Mouse (Mus musculus) ES-Bruce4 (cell line): Measurements from ENCODE around the gene Aldh3a2. TPM values are rescaled to one million over a fixed set of nuclear protein-coding genes. Genes with fewer than 3 reads are reported as not detected.
"Not testable (repeated sequence)": the region's sequence is repeated elsewhere in the genome, so short reads cannot be mapped to it uniquely, and the experiment has no call there.

Experiments
- H3K27ac ChIP-seq: 2 replicates; pipeline ENCODE4 v1.5.1; 2012; ENCODE audit warnings: low read length, inconsistent platforms; ENCODE audit not compliant: insufficient read depth
- H3K27me3 ChIP-seq: 2 replicates; pipeline ENCODE4 v1.6.1; 2012; ENCODE audit warnings: mild to moderate bottlenecking, low read length, inconsistent platforms; ENCODE audit not compliant: control insufficient read depth, poor library complexity, insufficient read depth, severe bottlenecking
- H3K36me3 ChIP-seq: 2 replicates; pipeline ENCODE4 v1.6.1; 2012; ENCODE audit warnings: inconsistent platforms, mild to moderate bottlenecking, low read length, moderate library complexity; ENCODE audit not compliant: control insufficient read depth, poor library complexity, insufficient read depth, severe bottlenecking
- H3K4me1 ChIP-seq: one replicate; pipeline ENCODE4 v1.8.1; 2011; ENCODE audit warnings: low read length; ENCODE audit not compliant: control insufficient read depth, insufficient read depth
- H3K4me3 ChIP-seq: 2 replicates; pipeline ENCODE4 v1.5.1; 2011; ENCODE audit warnings: low read depth, mild to moderate bottlenecking, low read length
- H3K9ac ChIP-seq: 2 replicates; pipeline ENCODE4 v1.6.1; 2012; ENCODE audit warnings: low read depth, mild to moderate bottlenecking, inconsistent platforms; ENCODE audit not compliant: poor library complexity, severe bottlenecking
- H3K9me3 ChIP-seq: replicated peaks from 2 replicates; pipeline ENCODE4 v1.6.1; 2012; ENCODE audit warnings: mild to moderate bottlenecking, low read length, inconsistent platforms; ENCODE audit not compliant: control insufficient read depth, poor library complexity, insufficient read depth, severe bottlenecking
- CTCF ChIP-seq: IDR thresholded peaks from one replicate; pipeline ENCODE4 v1.8.1; 2011; ENCODE audit warnings: low read depth, low read length
- EP300 ChIP-seq: IDR thresholded peaks from 2 replicates; pipeline ENCODE4 v1.6.1; 2011; ENCODE audit warnings: low read depth, low read length; ENCODE audit not compliant: insufficient read depth
- POLR2A ChIP-seq: IDR thresholded peaks from one replicate; pipeline ENCODE4 v1.8.1; 2011; ENCODE audit warnings: low read length; ENCODE audit not compliant: insufficient read depth
- polyA plus RNA-seq: library from polyadenylated mRNA; stranded (reverse); fragments of >200 nt; gene quantifications from 2 replicates; pipeline ENCODE4 v1.2.4, GENCODE M21; 2011; ENCODE audit warnings: low read depth; ENCODE audit not compliant: missing spikeins, insufficient read depth, insufficient read length

The Aldh3a2 gene
- polyA plus RNA-seq, 1 experiment, result 21.3 TPM

- no peak for TF ChIP-seq POLR2A
- TF ChIP-seq EP300, result no peak
- no peak for TF ChIP-seq CTCF
- Histone ChIP-seq H3K27ac (no peak overlapping the region), H3K4me1 (no peaks in the 10 kb centered on the region), H3K9me3 (no peaks in the 10 kb centered on the region), H3K4me3 (no peak overlapping the region), H3K27me3 (no peaks in the 10 kb centered on the region), H3K9ac (no peak overlapping the region), H3K36me3 (no peaks in the 10 kb centered on the region)
These were observed 91.5 kb downstream of the Aldh3a2 start for GRCm38 (mm10) chr11:61175778-61176177.

GRCm38 (mm10) chr11:61174821-61175658 is 92.2 kb downstream of the Aldh3a2 start, which contains the start of gene Usp22:
TSS of gene Usp22 (minus strand) at chr11:61175055.
- Histone ChIP-seq H3K27ac (no peak within 1 kb of the TSS), H3K4me3 (peak within 1 kb of the TSS; percentile 92), H3K9ac (peak within 1 kb of the TSS; percentile 72), H3K36me3 (no peaks in the 10 kb centered on the region), H3K9me3 (no peaks in the 10 kb centered on the region), H3K27me3 (no peaks in the 10 kb centered on the region), H3K4me1 (no peaks in the 10 kb centered on the region)
- peak; percentile 72 for TF ChIP-seq POLR2A
- TF ChIP-seq EP300, result 0 out of 2 replicates have a peak, but pooled peaks have one; percentile 43
- no peak for TF ChIP-seq CTCF

GRCm38 (mm10) chr11:61174291-61174820 is 92.9 kb downstream of the Aldh3a2 start:
- H3K27me3 ChIP-seq, result no peaks in the 10 kb centered on the region
- TF ChIP-seq EP300 (no peak), CTCF (peak; percentile 22)
- H3K27ac ChIP-seq, result no peak overlapping the region
- H3K36me3 ChIP-seq, result no peaks in the 10 kb centered on the region
- H3K4me3 ChIP-seq, result peak overlapping the region; percentile 92
- H3K9me3 ChIP-seq, result no peaks in the 10 kb centered on the region
- H3K4me1 ChIP-seq, result no peaks in the 10 kb centered on the region
- peak overlapping the region; percentile 72 for H3K9ac ChIP-seq

GRCm38 (mm10) chr11:61173477-61173876 is 93.8 kb downstream of the Aldh3a2 start:
- H3K27ac ChIP-seq, H3K4me3 ChIP-seq, H3K9me3 ChIP-seq, H3K36me3 ChIP-seq, H3K27me3 ChIP-seq, H3K4me1 ChIP-seq: not testable (repeated sequence)
- H3K9ac ChIP-seq, result 0 out of 2 replicates have a peak overlapping the region, but pooled peaks have one; percentile 72

Other genes with a start within 250 kb of the Aldh3a2 start
- gene Kcnj12, start 244.9 kb downstream of the Aldh3a2 start, polyA plus RNA-seq, result 1.1 and 1.5 TPM in 2 replicates
- not detected in 2 replicates for gene Tnfrsf13b, start 140.7 kb downstream of the Aldh3a2 start, polyA plus RNA-seq
- gene Usp22, start 92.4 kb downstream of the Aldh3a2 start, polyA plus RNA-seq, result 107 and 113 TPM in 2 replicates
- not detected in 2 replicates for gene Aldh3a1, start 59.9 kb downstream of the Aldh3a2 start, polyA plus RNA-seq
- not detected in 2 replicates for gene Slc47a2, start 75.4 kb upstream of the Aldh3a2 start, polyA plus RNA-seq
- gene Slc47a1, start 110.9 kb upstream of the Aldh3a2 start, polyA plus RNA-seq, result 0.43 TPM in 1 of 2 replicates, not detected in the other
- not detected in 2 replicates for gene Rnf112, start 186.7 kb upstream of the Aldh3a2 start, polyA plus RNA-seq
- gene Mfap4, start 218.0 kb upstream of the Aldh3a2 start, polyA plus RNA-seq, result 1.3 and 1.9 TPM in 2 replicates
- 33.3 and 35.1 TPM in 2 replicates for gene Mapk7, start 226.9 kb upstream of the Aldh3a2 start, polyA plus RNA-seq
- 18.7 and 20.8 TPM in 2 replicates for gene B9d1, start 237.7 kb upstream of the Aldh3a2 start, polyA plus RNA-seq